Mouse (Mus musculus) erythroid progenitor cell, adult 5-6 weeks (primary cell): ENCODE results near the gene Nsa2. TPM values are rescaled to one million over a fixed set of nuclear protein-coding genes. Genes with fewer than 3 reads are reported as not detected.

ENCODE experiments used
- ATAC-seq: replicated peaks from 2 replicates; pipeline ENCODE4 v1.8.0; 2016; ENCODE audit warnings: moderate number of reproducible peaks, mild to moderate bottlenecking, moderate TSS enrichment, inconsistent platforms; ENCODE audit not compliant: poor library complexity, low FRiP score, severe bottlenecking
- total RNA-seq, 2 experiments: library from RNA; stranded (forward) in 1 of 2; stranded (reverse) in 1 of 2; fragments of 150-400 nt in 1 of 2; fragments of 186-747, 209-891 nt in 1 of 2; gene quantifications; 2 replicates each; pipeline versions ENCODE4 v1.2.3 to v1.2.4; 2015 to 2017; ENCODE audit warnings: low replicate concordance in 2 of 2

Gene Nsa2
- total RNA-seq, 2 experiments from 2014 or later, result 52.0 to 93.3 TPM

DNA sequence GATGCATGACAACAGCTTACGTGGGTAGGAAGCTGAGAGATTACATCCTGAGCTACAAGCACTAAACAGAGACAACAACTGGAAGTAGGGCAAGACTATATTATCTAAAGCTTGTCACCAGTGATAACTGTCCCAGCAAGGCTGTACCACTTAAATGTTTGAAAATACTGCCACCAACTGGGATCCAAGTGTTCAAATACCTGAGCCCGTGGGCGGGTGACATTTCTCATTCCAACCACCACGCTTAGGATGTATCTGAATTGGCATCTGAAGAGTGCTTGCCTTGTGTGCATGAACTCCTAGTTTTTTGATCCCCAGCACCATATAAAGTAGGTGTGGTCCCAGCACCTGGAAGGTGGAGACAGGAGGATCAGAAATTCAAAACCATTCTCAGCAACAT is 42.0 kb downstream of the Nsa2 start:
- ATAC-seq, result no peak

DNA sequence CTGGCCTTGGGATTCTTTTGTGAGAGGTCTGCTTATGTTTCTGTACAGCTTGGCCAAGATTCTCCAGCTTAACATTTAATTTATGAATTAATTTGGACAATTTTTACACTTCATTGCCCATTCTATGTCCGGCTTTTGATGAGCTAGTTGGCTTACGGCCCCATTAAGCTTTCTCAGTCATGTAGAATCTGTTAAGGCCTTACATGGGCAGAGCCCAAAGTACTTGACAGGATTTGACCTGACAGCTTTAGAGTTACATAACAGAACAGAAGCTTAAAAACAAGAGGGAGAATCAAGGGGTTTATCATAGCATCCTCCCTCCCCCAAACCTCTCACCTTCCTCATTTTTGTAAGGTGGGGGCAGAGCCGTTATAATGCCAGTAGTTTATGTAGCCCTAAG is 49.6 kb downstream of the Nsa2 start:
- ATAC-seq, result no peak

DNA sequence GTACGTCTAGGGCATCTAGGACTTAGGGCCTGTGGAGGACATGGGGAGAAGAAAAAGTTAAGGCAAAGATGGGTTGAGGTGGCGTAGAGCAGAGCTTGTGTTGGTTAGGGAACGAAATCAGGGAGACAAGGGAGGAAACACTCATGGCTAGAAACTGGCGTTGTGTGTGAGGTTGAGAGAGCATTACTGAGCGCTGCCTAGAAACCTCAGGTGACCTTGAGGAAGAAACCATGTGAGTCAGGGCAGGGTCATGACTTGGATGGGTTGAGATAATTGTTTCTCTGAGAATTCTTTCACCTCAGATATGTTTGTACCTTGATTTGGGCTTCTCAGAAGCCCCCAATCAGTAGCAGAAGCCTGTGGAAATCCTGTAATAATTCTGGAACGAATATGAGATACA is 50.3 kb downstream of the Nsa2 start:
- ATAC-seq, result no peak

DNA sequence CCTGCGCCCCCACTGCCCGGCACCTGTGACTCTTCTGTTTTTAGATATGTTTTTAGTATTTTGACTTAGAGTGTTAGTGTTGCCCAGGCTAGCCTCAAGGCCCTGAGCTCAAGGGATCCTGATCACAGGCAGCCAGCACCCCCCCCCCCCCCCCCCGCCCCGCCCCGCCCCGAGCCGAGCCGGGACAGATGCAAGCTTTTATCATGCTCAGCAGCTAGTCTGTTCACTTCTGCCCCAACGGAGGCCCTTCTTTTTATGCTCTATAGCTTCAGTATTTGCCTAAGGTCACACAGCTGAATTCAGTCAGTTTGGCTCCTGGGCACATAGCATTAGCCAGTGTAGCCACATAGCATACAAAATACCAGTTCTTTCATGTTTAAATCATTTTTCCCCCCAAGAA is 51.4 kb downstream of the Nsa2 start:
- ATAC-seq, result peak; percentile 55

DNA sequence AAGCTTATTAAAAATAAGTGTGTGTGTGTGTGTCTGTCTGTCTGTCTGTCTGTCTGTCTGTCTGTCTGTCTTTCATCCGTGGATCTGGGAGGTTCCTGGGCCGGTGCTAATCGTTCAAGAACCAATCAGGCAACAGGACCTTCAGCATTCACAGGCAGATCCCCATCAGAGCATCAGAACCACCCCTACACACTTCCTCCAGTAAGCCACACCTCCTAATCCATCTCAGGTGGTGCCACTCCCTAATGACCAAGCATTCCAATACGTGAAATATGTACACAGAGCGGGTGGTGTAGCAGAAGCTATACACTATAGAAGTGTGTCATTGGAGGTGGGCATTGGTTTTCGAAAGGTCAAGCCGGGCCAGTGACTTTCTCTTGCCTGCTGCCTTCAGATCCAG is 55.3 kb downstream of the Nsa2 start:
- ATAC-seq, result peak; percentile 56

DNA sequence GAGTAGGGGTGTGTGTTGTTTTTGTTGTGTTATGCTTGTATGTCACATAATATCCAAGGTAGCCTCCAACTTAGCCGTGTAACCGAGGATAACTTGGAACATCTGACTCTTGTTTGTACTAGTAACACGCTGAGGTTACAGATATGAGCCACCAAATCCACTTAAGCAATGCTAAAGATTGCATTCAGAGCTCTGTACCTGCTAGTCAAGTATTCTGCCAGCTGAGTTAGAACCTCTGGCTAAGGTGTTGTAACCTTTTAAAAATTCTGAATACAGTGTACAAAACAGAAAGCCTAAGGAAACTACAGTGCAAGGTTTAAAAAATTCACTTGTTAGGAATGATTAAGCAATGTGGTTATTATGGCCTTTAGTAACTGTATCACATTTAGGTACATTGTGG is 57.1 kb downstream of the Nsa2 start:
- no peak for ATAC-seq

DNA sequence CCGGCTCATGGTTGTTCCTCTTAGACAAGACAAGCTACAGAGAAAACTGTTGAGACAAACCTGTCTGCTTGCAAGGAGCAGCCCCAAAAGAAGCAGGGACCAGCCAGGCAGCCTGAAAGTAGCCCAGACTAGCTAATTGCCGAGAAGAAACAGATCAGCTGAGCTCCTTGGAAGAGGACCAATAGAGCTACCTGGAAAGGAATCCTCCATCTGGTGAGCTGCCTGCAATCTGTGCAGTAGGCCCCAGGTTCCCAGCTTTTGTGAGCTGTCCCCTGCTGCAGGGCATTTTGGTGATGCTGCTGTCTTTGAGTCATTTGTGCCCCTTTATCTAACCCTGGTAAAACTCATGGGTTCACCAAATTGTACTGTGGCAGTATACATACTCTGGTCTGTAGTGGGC is 57.5 kb downstream of the Nsa2 start:
- ATAC-seq, result no peak

Other genes with a start within 250 kb of the Nsa2 start
- gene Gcnt4, start 213.2 kb downstream of the Nsa2 start, total RNA-seq (2015; ENCODE audit: low replicate concordance), result not detected in 2 replicates
- gene Gcnt4, start 213.2 kb downstream of the Nsa2 start, total RNA-seq (2017; ENCODE audit: low replicate concordance), result not detected in 2 replicates
- gene 1700029F12Rik, start 103.6 kb downstream of the Nsa2 start, total RNA-seq (2015; ENCODE audit: low replicate concordance), result not detected in 2 replicates
- gene 1700029F12Rik, start 103.6 kb downstream of the Nsa2 start, total RNA-seq (2017; ENCODE audit: low replicate concordance), result not detected in 2 replicates
- 1.1 TPM in 1 of 2 replicates, not detected in the other for gene Fam169a, start 70.7 kb downstream of the Nsa2 start, total RNA-seq (2015; ENCODE audit: low replicate concordance)
- gene Fam169a, start 70.7 kb downstream of the Nsa2 start, total RNA-seq (2017; ENCODE audit: low replicate concordance), result 1.4 and 1.9 TPM in 2 replicates
- gene Gm6169, start 38.7 kb downstream of the Nsa2 start, total RNA-seq (2015; ENCODE audit: low replicate concordance), result 5.0 and 11.3 TPM in 2 replicates
- gene Gm6169, start 38.7 kb downstream of the Nsa2 start, total RNA-seq (2017; ENCODE audit: low replicate concordance), result 2.5 TPM in 1 of 2 replicates, not detected in the other
- gene Gfm2, start within 50 bp of the Nsa2 start, total RNA-seq (2015; ENCODE audit: low replicate concordance), result 6.3 and 11.2 TPM in 2 replicates
- gene Gfm2, start within 50 bp of the Nsa2 start, total RNA-seq (2017; ENCODE audit: low replicate concordance), result 8.2 and 23.6 TPM in 2 replicates
- gene Hexb, start 60.4 kb upstream of the Nsa2 start, total RNA-seq (2015; ENCODE audit: low replicate concordance), result 28.5 and 35.2 TPM in 2 replicates
- gene Hexb, start 60.4 kb upstream of the Nsa2 start, total RNA-seq (2017; ENCODE audit: low replicate concordance), result 12.9 and 19.3 TPM in 2 replicates
- gene Enc1, start 103.2 kb upstream of the Nsa2 start, total RNA-seq (2015; ENCODE audit: low replicate concordance), result 0.36 and 1.7 TPM in 2 replicates
- gene Enc1, start 103.2 kb upstream of the Nsa2 start, total RNA-seq (2017; ENCODE audit: low replicate concordance), result under 0.01 and 1.1 TPM in 2 replicates